Mouse (Mus musculus): ENCODE measurements around the gene Zfp362. TPM values are rescaled to one million over a fixed set of nuclear protein-coding genes. Genes with fewer than 3 reads are reported as not detected.

The Zfp362 gene
- polyA plus RNA-seq, 2 experiments from 2014 or later, result 6.9 to 13.2 TPM

GRCm38 (mm10) chr4:128729033-128729708 is 76.7 kb downstream of the Zfp362 start:
- ATAC-seq, result no peak

- peak; percentile 61 for ATAC-seq
Measured at GRCm38 (mm10) chr4:128728431-128728851, 77.4 kb downstream of the Zfp362 start.

DNA sequence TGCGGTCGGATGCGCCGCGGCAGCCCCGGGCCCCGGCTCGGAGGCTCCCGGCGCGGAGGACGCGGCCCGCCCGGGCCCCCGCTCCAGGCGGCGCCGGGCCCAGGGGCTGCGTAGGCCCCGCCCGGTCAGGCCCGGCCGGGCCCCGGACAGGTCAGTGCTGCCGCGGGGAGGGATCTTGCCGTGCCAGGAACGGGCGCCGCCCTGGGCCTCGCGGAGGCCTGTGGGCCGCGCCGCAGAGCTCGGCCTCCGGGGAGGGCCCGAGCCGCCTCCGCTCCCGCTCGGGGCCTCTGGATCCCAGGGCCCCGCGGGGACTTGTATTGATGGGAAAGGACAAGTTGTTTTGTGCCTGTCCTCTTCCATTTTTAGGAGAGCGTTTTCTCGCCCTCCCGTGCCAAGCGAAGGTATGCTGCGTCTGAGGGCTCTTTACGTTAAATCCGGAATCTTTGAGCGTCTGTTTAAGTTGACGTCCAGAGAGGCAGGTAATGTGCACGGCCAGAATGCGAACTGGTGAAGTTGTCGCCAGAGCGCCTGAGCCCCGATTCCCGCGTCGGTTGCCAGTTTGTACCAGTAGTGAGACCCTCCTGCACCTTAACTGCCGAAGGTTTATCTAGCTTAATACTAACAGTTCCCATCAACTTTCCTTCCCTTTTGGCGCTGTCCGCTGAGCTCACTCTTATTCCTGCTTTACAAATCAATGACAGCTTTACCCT is 78.0 kb downstream of the Zfp362 start:
- ATAC-seq, result peak; percentile 15

DNA sequence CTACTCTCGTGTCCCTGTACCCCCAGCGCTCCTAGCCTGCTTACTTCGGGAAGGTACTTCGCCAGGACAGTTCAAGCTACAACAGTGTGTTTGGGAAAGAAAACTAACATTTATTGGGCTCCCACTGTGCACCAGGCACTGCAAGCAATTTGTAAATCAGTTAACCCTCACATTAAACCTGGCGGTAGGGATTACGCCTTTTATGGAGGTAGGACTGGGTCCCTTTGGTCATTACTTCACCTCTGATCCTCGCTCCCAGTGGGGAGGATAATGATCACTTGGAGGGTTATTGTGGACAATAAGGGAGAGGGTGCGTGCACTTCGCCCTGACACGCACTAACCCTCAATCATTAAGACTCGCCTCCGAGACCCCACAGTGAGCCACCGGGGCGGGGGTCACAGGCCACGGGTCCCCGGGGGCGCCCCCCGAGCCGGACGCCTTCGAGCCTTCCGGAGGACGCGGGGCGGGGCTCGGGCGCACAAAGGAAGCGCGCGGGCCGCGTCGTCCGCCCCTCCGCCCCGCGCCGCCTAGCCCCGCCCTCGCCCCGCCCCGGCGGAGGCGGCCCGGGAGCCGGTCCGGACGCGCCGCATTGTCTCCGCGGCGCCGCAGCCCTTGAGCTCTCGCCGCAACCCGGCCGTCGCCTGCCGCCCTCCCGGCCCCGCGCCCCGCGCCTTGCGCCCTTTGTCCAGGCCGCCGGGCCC is 78.7 kb downstream of the Zfp362 start:
- peak; percentile 63 for ATAC-seq

GRCm38 (mm10) chr4:128724059-128724458 is 81.8 kb downstream of the Zfp362 start:
- ATAC-seq, result no peak

- no peak for ATAC-seq
Measured at GRCm38 (mm10) chr4:128723431-128723830, 82.4 kb downstream of the Zfp362 start.

Other genes with a start within 250 kb of the Zfp362 start
- gene Zscan20, start 195.9 kb downstream of the Zfp362 start, polyA plus RNA-seq (2017; shearing (Covaris generic)), result 1 to 10 TPM; 1.4 to 4.3 TPM
- gene Tlr12, start 187.4 kb downstream of the Zfp362 start, polyA plus RNA-seq (2017; shearing (Covaris generic)), result 1 to 10 TPM in 1 of 2 experiments, under 1 TPM in 1; 0.45 to 1.3 TPM
- gene Phc2, start 151.3 kb downstream of the Zfp362 start, polyA plus RNA-seq (2017; shearing (Covaris generic)), result 10 to 100 TPM; 12.2 to 14.2 TPM
- gene A3galt2, start 50.7 kb downstream of the Zfp362 start, polyA plus RNA-seq (2017; shearing (Covaris generic)), result not detected
- 1 to 10 TPM in 1 of 2 experiments, under 1 TPM in 1; 0.96 to 1.6 TPM for gene Trim62, start 77.5 kb upstream of the Zfp362 start, polyA plus RNA-seq (2017; shearing (Covaris generic))
- gene Azin2, start 156.4 kb upstream of the Zfp362 start, polyA plus RNA-seq (2017; shearing (Covaris generic)), result under 1 TPM in 1 of 2 experiments, not detected in 1; 0.34 TPM
- 100 to 1,000 TPM in 1 of 2 experiments, 10 to 100 TPM in 1; 62.4 to 108 TPM for gene Ak2, start 185.9 kb upstream of the Zfp362 start, polyA plus RNA-seq (2017; shearing (Covaris generic))